20 mouse cellular contexts compared by ENCODE assay signal in genomic region chr10:42338456-42338855, GRCm38 (mm10).
DNase-seq lines count a peak whose midpoint lies in the region; ATAC-seq lines count a peak whose summit lies in the region.
"Had no signal": no experiment of that assay in that cellular context is flagged by ENCODE, and none has a peak within 500 bp of the region (broad histone marks: within the 10 kb centered on the region; RNA-seq: fewer than 3 reads in every experiment).

No protein-coding gene starts in this region.

- H3K27ac ChIP-seq in forebrain, embryonic 13.5 days = peak overlapping the region; percentile 77
- no peak overlapping the region for H3K27ac ChIP-seq in heart, embryonic 12.5 days (ENCODE audit: poor library complexity, severe bottlenecking)
- H3K27ac ChIP-seq: gastrocnemius, adult 2 months; limb, embryonic 12.5 days; stomach, postnatal 0 days had no signal

- H3K36me3 ChIP-seq in forebrain, embryonic 13.5 days (ENCODE audit: poor library complexity, severe bottlenecking) = no peaks in the 10 kb centered on the region
- H3K36me3 ChIP-seq in heart, embryonic 12.5 days = peaks cover 17% of the 10 kb centered on the region; the same call in 1 of the 2 replicates
- H3K36me3 ChIP-seq: limb, embryonic 12.5 days had no signal

- no peak overlapping the region for H3K4me2 ChIP-seq in forebrain, embryonic 13.5 days
- H3K4me2 ChIP-seq in heart, embryonic 12.5 days = no peak overlapping the region
- H3K4me2 ChIP-seq: limb, embryonic 12.5 days; liver, embryonic 11.5 days had no signal

- peaks cover 41% of the 10 kb centered on the region for H3K4me1 ChIP-seq in forebrain, embryonic 13.5 days
- peaks cover 14% of the 10 kb centered on the region for H3K4me1 ChIP-seq in heart, embryonic 12.5 days (replicated peaks)
- H3K4me1 ChIP-seq: limb, embryonic 12.5 days had no signal

- ATAC-seq in forebrain, embryonic 13.5 days = no peak
- ATAC-seq in heart, embryonic 12.5 days (ENCODE audit: insufficient number of reproducible peaks, low FRiP score) = no peak
- ATAC-seq: intestine, postnatal 0 days; liver, postnatal 0 days; lung, postnatal 0 days had no signal

- H3K27me3 ChIP-seq in forebrain, embryonic 13.5 days = 0 out of 2 replicates have a peak, but pooled peaks cover 3% of the 10 kb centered on the region
- H3K27me3 ChIP-seq in heart, embryonic 12.5 days (replicated peaks) = no peaks in the 10 kb centered on the region
- H3K27me3 ChIP-seq: CH12.LX; limb, embryonic 12.5 days had no signal

- H3K9ac ChIP-seq in forebrain, embryonic 13.5 days = peak overlapping the region; percentile 13; the same call in 1 of the 2 replicates
- no peak overlapping the region for H3K9ac ChIP-seq in heart, embryonic 12.5 days
- H3K9ac ChIP-seq: limb, embryonic 12.5 days; liver, postnatal 0 days had no signal

- no peaks in the 10 kb centered on the region for H3K9me3 ChIP-seq in forebrain, embryonic 13.5 days (replicated peaks)
- H3K9me3 ChIP-seq in heart, embryonic 12.5 days (replicated peaks) = no peaks in the 10 kb centered on the region
- H3K9me3 ChIP-seq: G1E; limb, embryonic 12.5 days had no signal

- no peak overlapping the region for H3K4me3 ChIP-seq in forebrain, embryonic 13.5 days
- no peak overlapping the region for H3K4me3 ChIP-seq in heart, embryonic 12.5 days
- H3K4me3 ChIP-seq: gastrocnemius, adult 2 months; limb, embryonic 12.5 days had no signal

- DNase-seq in kidney, adult 18-20 months = peak; percentile 26
- DNase-seq in kidney, postnatal 10 days = no peak
- DNase-seq in Muller cell, postnatal 12 days (ENCODE audit: inconsistent ontology term) = peak; percentile 64
- peak; percentile 39 to 53 for DNase-seq in kidney, postnatal 36 days
- no peak for DNase-seq in embryo, embryonic 9.5 days (ENCODE audit: extremely low spot score)
- DNase-seq: adrenal gland, adult 2 months; B cell, adult 2 months; cerebellum, adult 11-12 months; cerebellum, postnatal 10 days; gastrocnemius, adult 2 months; liver, postnatal 0 days had no signal

- WGBS in forebrain, embryonic 13.5 days = 19% methylated on average over 9 of the region's 9 CpGs
- WGBS in heart, embryonic 12.5 days = 82% methylated on average over 9 of the region's 9 CpGs

Comparison
In these comparisons a context has a peak if more than half of its experiments do, and no peak if none do; other contexts are left out.
1. DNase-seq: peak in kidney, adult 18-20 months (single experiment), Muller cell, postnatal 12 days (single experiment) and kidney, postnatal 36 days (2 of 2); none in kidney, postnatal 10 days (single experiment) and embryo, embryonic 9.5 days (single experiment).